27 mouse cellular contexts compared by ENCODE assay signal in the genomic region with DNA sequence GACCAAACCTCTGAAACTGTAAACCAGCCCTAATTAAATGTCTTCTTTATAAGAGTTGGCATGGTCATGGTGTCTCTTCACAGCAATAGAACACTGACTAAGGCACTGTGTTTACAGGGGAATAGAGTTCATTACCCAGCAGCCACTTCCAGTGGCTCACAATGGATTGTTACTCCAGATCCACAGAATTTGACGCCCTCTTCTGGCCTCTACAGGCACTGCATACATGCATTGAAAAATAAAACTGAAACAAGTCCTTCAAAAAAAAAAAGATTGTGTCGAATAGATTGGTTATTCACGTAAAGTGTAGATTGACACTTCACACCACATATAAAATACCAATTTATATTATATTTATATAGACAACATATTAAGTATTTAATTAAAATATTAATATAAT.
DNase-seq lines count a peak whose midpoint lies in the region; ATAC-seq and TF ChIP-seq lines count a peak whose summit lies in the region.
"Had no signal": no experiment of that assay in that cellular context is flagged by ENCODE, and none has a peak within 500 bp of the region (broad histone marks: within the 10 kb centered on the region; RNA-seq: fewer than 3 reads in every experiment).

No protein-coding gene starts in this region.

- intact Hi-C loops in left cerebral cortex, adult 2 months (cut with DNase I) = no loop called here
- intact Hi-C loops in left cerebral cortex, postnatal 4 days (cut with DNase I) = no loop called here

- ATAC-seq in hindbrain, postnatal 0 days = no peak
- ATAC-seq in hindbrain, embryonic 12.5 days (ENCODE audit: low FRiP score) = no peak
- ATAC-seq: forebrain, embryonic 14.5 days; forebrain, postnatal 0 days had no signal

- H3K9me3 ChIP-seq in hindbrain, postnatal 0 days (ENCODE audit: low read length) = no peaks in the 10 kb centered on the region
- no peaks in the 10 kb centered on the region for H3K9me3 ChIP-seq in hindbrain, embryonic 12.5 days (replicated peaks)
- H3K9me3 ChIP-seq in E14TG2a.4 (ENCODE audit: low read length) = no peaks in the 10 kb centered on the region
- H3K9me3 ChIP-seq: embryonic facial prominence, embryonic 12.5 days; embryonic facial prominence, embryonic 15.5 days; heart, embryonic 12.5 days; heart, embryonic 15.5 days; hindbrain, embryonic 15.5 days had no signal

- no peaks in the 10 kb centered on the region for H3K36me3 ChIP-seq in hindbrain, postnatal 0 days (ENCODE audit: insufficient read depth, low read length)
- H3K36me3 ChIP-seq in hindbrain, embryonic 12.5 days = no peaks in the 10 kb centered on the region
- H3K36me3 ChIP-seq in E14TG2a.4 (ENCODE audit: insufficient read depth, low read length) = no peaks in the 10 kb centered on the region
- H3K36me3 ChIP-seq: embryonic facial prominence, embryonic 12.5 days; embryonic facial prominence, embryonic 15.5 days; heart, embryonic 12.5 days; heart, embryonic 15.5 days; hindbrain, embryonic 15.5 days had no signal

- 0 out of 2 replicates have a peak, but pooled peaks have one; percentile 7 for TF ChIP-seq CTCF in hindbrain, postnatal 0 days (IDR thresholded peaks at IDR 0.05; ENCODE audit: low read depth)
- peak; percentile 17 for TF ChIP-seq CTCF in left cerebral cortex, adult 2 months (IDR thresholded peaks at IDR 0.05)
- peak; percentile 69 for TF ChIP-seq CTCF in E14TG2a.4 (conservative IDR thresholded peaks at IDR 0.05; ENCODE audit: low read length)

- no peaks in the 10 kb centered on the region for H3K4me1 ChIP-seq in hindbrain, postnatal 0 days (ENCODE audit: insufficient read depth, low read length)
- no peaks in the 10 kb centered on the region for H3K4me1 ChIP-seq in hindbrain, embryonic 12.5 days
- H3K4me1 ChIP-seq in E14TG2a.4 (replicated peaks; ENCODE audit: low read depth, low read length) = peaks cover 25% of the 10 kb centered on the region
- H3K4me1 ChIP-seq: embryonic facial prominence, embryonic 12.5 days; embryonic facial prominence, embryonic 15.5 days; heart, embryonic 12.5 days; heart, embryonic 15.5 days had no signal

- 67% methylated on average over 3 of the region's 3 CpGs for WGBS in hindbrain, postnatal 0 days
- WGBS in hindbrain, embryonic 12.5 days = 68% methylated on average over 3 of the region's 3 CpGs

- no peak for DNase-seq in hindbrain, postnatal 0 days (ENCODE audit: low spot score)
- no peak for DNase-seq in left cerebral cortex, adult 2 months (ENCODE audit: extremely low spot score in 1 of 2, low spot score in 2 of 2)
- no peak for DNase-seq in left cerebral cortex, postnatal 4 days
- DNase-seq in R1 (ENCODE audit: low read depth, low spot score) = peak; percentile 59
- DNase-seq in liver = no peak
- DNase-seq: adrenal gland, adult 2 months; adrenal gland, postnatal 14 days; B cell, adult 2 months; cerebellum, adult 11 months; cerebellum, adult 2 months; cerebellum, adult 9-11 months; cerebellum, postnatal 25 days; forebrain, postnatal 0 days; gastrocnemius, adult 2 months; gastrocnemius, postnatal 14 days; heart, adult 11 months; heart, postnatal 10 days; heart, postnatal 36 days had no signal

- H3K27me3 ChIP-seq in hindbrain, postnatal 0 days (ENCODE audit: insufficient read depth, low read length) = no peaks in the 10 kb centered on the region
- no peaks in the 10 kb centered on the region for H3K27me3 ChIP-seq in hindbrain, embryonic 12.5 days
- no peaks in the 10 kb centered on the region for H3K27me3 ChIP-seq in E14TG2a.4 (ENCODE audit: insufficient read depth, low read length)
- H3K27me3 ChIP-seq: CH12.LX; embryonic facial prominence, embryonic 12.5 days; embryonic facial prominence, embryonic 15.5 days; heart, embryonic 12.5 days; heart, embryonic 15.5 days; hindbrain, embryonic 15.5 days had no signal

- H3K9ac ChIP-seq in hindbrain, postnatal 0 days (replicated peaks; ENCODE audit: low read length) = no peak overlapping the region
- no peak overlapping the region for H3K9ac ChIP-seq in hindbrain, embryonic 12.5 days
- H3K9ac ChIP-seq: embryonic facial prominence, embryonic 12.5 days; embryonic facial prominence, embryonic 15.5 days; forebrain, postnatal 0 days; heart, embryonic 12.5 days; heart, embryonic 15.5 days; hindbrain, embryonic 15.5 days had no signal

- no peak overlapping the region for H3K27ac ChIP-seq in hindbrain, postnatal 0 days
- H3K27ac ChIP-seq in hindbrain, embryonic 12.5 days = no peak overlapping the region
- H3K27ac ChIP-seq in left cerebral cortex, adult 2 months = no peak overlapping the region
- H3K27ac ChIP-seq: embryonic facial prominence, embryonic 12.5 days; embryonic facial prominence, embryonic 15.5 days; gastrocnemius, adult 2 months; heart, embryonic 15.5 days; hindbrain, embryonic 15.5 days had no signal

- no peak overlapping the region for H3K4me2 ChIP-seq in hindbrain, postnatal 0 days (ENCODE audit: low read depth, low read length)
- H3K4me2 ChIP-seq in hindbrain, embryonic 12.5 days (replicated peaks) = no peak overlapping the region
- H3K4me2 ChIP-seq: embryonic facial prominence, embryonic 12.5 days; embryonic facial prominence, embryonic 15.5 days; heart, embryonic 12.5 days; heart, embryonic 15.5 days; hindbrain, embryonic 15.5 days had no signal

- no peak overlapping the region for H3K4me3 ChIP-seq in hindbrain, postnatal 0 days (ENCODE audit: low read length)
- no peak overlapping the region for H3K4me3 ChIP-seq in hindbrain, embryonic 12.5 days
- H3K4me3 ChIP-seq in left cerebral cortex, adult 2 months = no peak overlapping the region
- no peak overlapping the region for H3K4me3 ChIP-seq in E14TG2a.4 (replicated peaks; ENCODE audit: low read length)
- H3K4me3 ChIP-seq: embryonic facial prominence, embryonic 12.5 days; embryonic facial prominence, embryonic 15.5 days; gastrocnemius, adult 2 months; heart, embryonic 12.5 days; heart, embryonic 15.5 days; hindbrain, embryonic 15.5 days had no signal

Comparison
In these comparisons a context has a peak if more than half of its experiments do, and no peak if none do; other contexts are left out.
1. CTCF ChIP-seq: peak in every context shown above with its lines; median percentile 69 in E14TG2a.4; 17 in left cerebral cortex, adult 2 months; 7 in hindbrain, postnatal 0 days.